Mouse (Mus musculus) heart, postnatal 0 days (tissue): ENCODE results near the gene Car15. TPM values are rescaled to one million over a fixed set of nuclear protein-coding genes. Genes with fewer than 3 reads are reported as not detected.

Experiments
- ATAC-seq: fragments of 200-750 bp; cut with Nextera tagmentation; 2 replicates; pipeline ENCODE4 v1.8.0; 2017; ENCODE audit warnings: low read depth, moderate number of reproducible peaks, moderate library complexity; ENCODE audit not compliant: insufficient read depth
- DNase-seq: peaks from one replicate; pipeline ENCODE4 v3.0.0-alpha.2; 2016; ENCODE audit warnings: low spot score
- H3K27ac ChIP-seq: fragments of 300-500 bp; sonication (generic); 2 replicates; pipeline ENCODE4 v1.5.1; 2014; ENCODE audit warnings: low read depth, mild to moderate bottlenecking
- H3K27me3 ChIP-seq: fragments of 300-500 bp; sonication (generic); 2 replicates; pipeline ENCODE4 v1.6.1; 2014; ENCODE audit warnings: low read length, mixed read lengths; ENCODE audit not compliant: control insufficient read depth, insufficient read depth
- H3K36me3 ChIP-seq: fragments of 300-500 bp; sonication (generic); replicated peaks from 2 replicates; pipeline ENCODE4 v1.6.1; 2014; ENCODE audit warnings: low read length, mixed read lengths; ENCODE audit not compliant: control insufficient read depth, insufficient read depth
- H3K4me1 ChIP-seq: fragments of 300-500 bp; sonication (generic); 2 replicates; pipeline ENCODE4 v1.6.1; 2014; ENCODE audit warnings: antibody characterized with exemption; ENCODE audit not compliant: control insufficient read depth, insufficient read depth
- H3K4me2 ChIP-seq: fragments of 300-500 bp; sonication (generic); 2 replicates; pipeline ENCODE4 v1.6.1; 2014; ENCODE audit warnings: low read depth, mild to moderate bottlenecking, low read length, moderate library complexity
- H3K4me3 ChIP-seq: fragments of 300-500 bp; sonication (generic); 2 replicates; pipeline ENCODE4 v1.5.1; 2014; ENCODE audit warnings: low read depth, low read length
- H3K9ac ChIP-seq: fragments of 300-500 bp; sonication (generic); replicated peaks from 2 replicates; pipeline ENCODE4 v1.6.1; 2014; ENCODE audit warnings: low read depth, low read length, mixed read lengths
- H3K9me3 ChIP-seq: fragments of 300-500 bp; sonication (generic); replicated peaks from 2 replicates; pipeline ENCODE4 v1.6.1; 2016; ENCODE audit warnings: low read length; ENCODE audit not compliant: control insufficient read depth
- CTCF ChIP-seq: IDR thresholded peaks from 2 replicates; pipeline ENCODE4 v1.5.1; 2016; ENCODE audit warnings: antibody characterized with exemption, control low read depth, low read depth
- EP300 ChIP-seq: IDR thresholded peaks from 2 replicates; pipeline ENCODE4 v1.6.1; 2016; ENCODE audit warnings: antibody characterized with exemption, low read depth
- WGBS: fragments of 180-500 bp; shearing (Covaris S2); extraction: QIAGEN DNeasy Blood & Tissue Kit; methylation state at CpG from one replicate; pipeline ENCODE4 v1.1.7; 2014; 5-methylcytosine and 5-hydroxymethylcytosine counted together
- polyA plus RNA-seq: library from polyadenylated mRNA; unstranded; fragments of >200 nt; fragmentation: Nextera tagmentation; extraction: Ambion mirVana; gene quantifications from 2 replicates; pipeline ENCODE4 v1.2.1, GENCODE M21; 2015
- total RNA-seq: library from RNA; depleted of rRNA; stranded (reverse); fragments of >200 nt; gene quantifications from 2 replicates; pipeline ENCODE4 v1.2.3, GENCODE M21; 2014; ENCODE audit warnings: low replicate concordance

Car15 gene
- total and polyA plus RNA-seq, 2 experiments from 2014 or later: 0.25 to 0.27 TPM

DNA sequence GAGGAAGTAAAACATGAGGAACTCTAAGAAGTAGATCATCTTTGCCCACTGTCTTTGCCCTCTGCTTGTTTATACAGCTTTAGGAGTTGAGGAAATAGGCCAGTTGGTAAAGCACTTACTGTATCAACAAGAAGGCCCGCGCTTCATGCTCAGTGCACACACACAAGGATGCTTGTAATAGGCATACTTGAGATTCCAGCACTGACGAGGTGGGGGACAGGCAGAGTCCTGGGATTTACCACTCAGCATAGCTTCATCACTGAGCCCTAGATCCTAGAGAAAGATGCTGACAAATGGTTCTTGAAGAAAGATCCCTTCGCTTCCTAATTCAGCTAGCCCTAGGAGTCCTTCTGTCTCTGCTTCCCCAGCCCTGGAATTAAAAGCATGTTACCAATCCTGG, 25.0 kb downstream of the Car15 start:
- Histone ChIP-seq H3K9me3 (no peaks in the 10 kb centered on the region), H3K36me3 (no peaks in the 10 kb centered on the region), H3K9ac (no peak overlapping the region), H3K27me3 (peaks cover 14% of the 10 kb centered on the region; the same call in 1 of the 2 replicates), H3K4me1 (peaks cover 7% of the 10 kb centered on the region; the same call in 1 of the 2 replicates), H3K4me3 (no peak overlapping the region), H3K4me2 (no peak overlapping the region), H3K27ac (no peak overlapping the region)
- DNase-seq (no peak), ATAC-seq (no peak)
- WGBS: 42% methylated on average over 4 of the region's 4 CpGs
- TF ChIP-seq EP300: no peak
- TF ChIP-seq CTCF: no peak

- Histone ChIP-seq H3K27me3 (peaks cover 14% of the 10 kb centered on the region; the same call in 1 of the 2 replicates), H3K36me3 (no peaks in the 10 kb centered on the region), H3K4me1 (peaks cover 7% of the 10 kb centered on the region; the same call in 1 of the 2 replicates), H3K9me3 (no peaks in the 10 kb centered on the region), H3K4me3 (no peak overlapping the region), H3K4me2 (no peak overlapping the region), H3K9ac (no peak overlapping the region), H3K27ac (no peak overlapping the region)
- ATAC-seq (peak; percentile 43; the same call in 1 of the 2 replicates), DNase-seq (peak; percentile 85)
- 4% methylated on average over 5 of the region's 5 CpGs for WGBS
- TF ChIP-seq CTCF (peak; percentile 89), EP300 (no peak)
Measured at GRCm38 (mm10) chr16:17812120-17812519, 26.0 kb downstream of the Car15 start.

DNA sequence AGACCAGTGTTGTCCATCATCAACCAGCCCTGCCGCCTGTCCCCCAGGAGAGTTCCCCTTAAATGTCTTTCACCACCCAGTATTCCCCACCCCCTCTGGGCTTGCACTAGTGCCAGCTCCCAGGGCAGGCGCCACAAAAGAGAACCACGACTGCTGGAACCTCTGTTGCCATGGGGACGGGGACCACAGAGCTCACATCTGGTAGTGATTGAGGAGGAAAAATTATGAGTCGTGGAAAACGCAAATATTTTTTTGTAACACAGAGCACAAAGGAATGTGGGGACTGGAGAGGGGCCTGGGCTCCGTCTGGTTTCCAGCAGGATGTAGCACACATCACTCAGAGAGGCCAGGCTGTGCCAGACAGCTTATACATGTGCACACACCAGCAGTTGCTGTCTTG, 28.5 kb downstream of the Car15 start:
- no peak overlapping the region for H3K27ac ChIP-seq
- H3K4me3 ChIP-seq: no peak overlapping the region
- DNase-seq (no peak), ATAC-seq (no peak)
- H3K9ac ChIP-seq: no peak overlapping the region
- peaks cover under 1% of the 10 kb centered on the region; the same call in 1 of the 2 replicates for H3K4me1 ChIP-seq
- H3K36me3 ChIP-seq: no peaks in the 10 kb centered on the region
- 38% methylated on average over 7 of the region's 7 CpGs for WGBS
- H3K4me2 ChIP-seq: no peak overlapping the region
- H3K27me3 ChIP-seq: peaks cover 27% of the 10 kb centered on the region
- H3K9me3 ChIP-seq: no peaks in the 10 kb centered on the region
- no peak for TF ChIP-seq EP300
- no peak for TF ChIP-seq CTCF

GRCm38 (mm10) chr16:17809125-17809524, 29.0 kb downstream of the Car15 start:
- H3K27me3 ChIP-seq: peaks cover 31% of the 10 kb centered on the region

DNA sequence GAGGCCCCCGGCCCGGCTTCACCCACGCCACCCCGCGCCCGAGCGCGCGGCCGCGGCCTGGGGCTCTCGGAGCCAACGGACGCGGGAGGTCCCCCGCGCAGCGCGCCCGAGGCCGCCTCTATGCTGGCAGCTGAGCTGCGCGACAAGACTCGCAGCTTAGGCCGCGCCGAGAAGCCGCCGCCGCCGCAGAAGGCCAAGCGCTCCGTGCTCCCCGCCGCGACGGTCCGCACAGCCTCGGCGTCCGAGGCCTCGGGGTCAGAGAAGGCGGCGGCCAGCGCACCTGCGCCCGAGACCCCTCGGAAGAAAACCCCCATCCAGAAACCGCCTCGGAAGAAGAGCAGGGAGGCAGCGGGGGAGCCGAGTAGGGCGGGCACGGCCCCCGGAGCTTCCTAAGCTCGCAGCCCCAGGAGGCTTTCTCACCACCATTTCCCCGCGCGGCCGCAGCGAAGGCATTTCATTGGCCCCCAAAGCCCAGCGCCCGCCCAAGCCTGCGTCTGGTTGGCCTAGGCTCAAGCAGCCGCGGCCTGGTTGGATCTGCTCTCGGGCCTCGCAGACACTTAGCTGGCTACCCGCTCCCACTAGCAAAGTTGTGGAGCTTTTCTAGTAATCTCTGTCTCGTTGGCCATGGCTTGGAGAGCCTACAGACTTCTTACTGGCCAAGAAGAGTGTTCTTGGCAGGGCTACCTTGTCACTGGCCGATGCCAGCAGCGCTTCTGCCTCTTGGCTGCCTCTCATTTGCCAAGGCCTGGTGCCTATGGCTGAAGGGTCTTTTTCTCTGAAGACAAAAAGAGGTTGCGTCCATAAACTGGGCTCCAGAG, 30.8 kb downstream of the Car15 start:
- peak overlapping the region; percentile 18 for H3K9ac ChIP-seq
- 13% methylated on average over 68 of the region's 73 CpGs for WGBS
- peaks cover 48% of the 10 kb centered on the region for H3K27me3 ChIP-seq
- no peak for TF ChIP-seq CTCF
- TF ChIP-seq EP300: no peak
- peaks cover 17% of the 10 kb centered on the region for H3K4me1 ChIP-seq
- H3K4me2 ChIP-seq: peak overlapping the region; percentile 76
- DNase-seq: peak; percentile 67
- H3K9me3 ChIP-seq: no peaks in the 10 kb centered on the region
- peak overlapping the region; percentile 44 for H3K4me3 ChIP-seq
- H3K27ac ChIP-seq: no peak overlapping the region
- H3K36me3 ChIP-seq: no peaks in the 10 kb centered on the region
- peak; percentile 75 for ATAC-seq

More at GRCm38 (mm10) chr16:17809125-17809524, 29.0 kb downstream of the Car15 start:
- 74% methylated on average over 4 of the region's 4 CpGs for WGBS
- no peak overlapping the region for H3K27ac ChIP-seq
- H3K4me2 ChIP-seq: no peak overlapping the region
- TF ChIP-seq EP300: no peak
- TF ChIP-seq CTCF: no peak
- ATAC-seq (no peak), DNase-seq (no peak)
- no peaks in the 10 kb centered on the region for H3K36me3 ChIP-seq
- no peaks in the 10 kb centered on the region for H3K9me3 ChIP-seq
- no peak overlapping the region for H3K9ac ChIP-seq
- H3K4me1 ChIP-seq: peaks cover 7% of the 10 kb centered on the region; the same call in 1 of the 2 replicates
- H3K4me3 ChIP-seq: no peak overlapping the region
